Mouse (Mus musculus) limb, embryonic 10.5 days (tissue): ENCODE measurements around the gene Wfdc6a. TPM values are rescaled to one million over a fixed set of nuclear protein-coding genes. Genes with fewer than 3 reads are reported as not detected.

ENCODE experiments used
- DNase-seq: peaks from one replicate; pipeline ENCODE4 v3.0.0-alpha.2; 2017; ENCODE audit warnings: low spot score
- H3K27ac ChIP-seq: fragments of 300-500 bp; sonication (generic); 2 replicates; pipeline ENCODE4 v1.5.1; 2016; ENCODE audit warnings: mild to moderate bottlenecking
- H3K27me3 ChIP-seq: fragments of 300-500 bp; sonication (generic); 2 replicates; pipeline ENCODE4 v1.6.1; 2016; ENCODE audit warnings: low read depth, mild to moderate bottlenecking; ENCODE audit not compliant: poor library complexity, severe bottlenecking
- H3K36me3 ChIP-seq: fragments of 300-500 bp; sonication (generic); 2 replicates; pipeline ENCODE4 v1.6.1; 2016; ENCODE audit warnings: mild to moderate bottlenecking, moderate library complexity
- H3K4me1 ChIP-seq: fragments of 300-500 bp; sonication (generic); 2 replicates; pipeline ENCODE4 v1.6.1; 2016
- H3K4me3 ChIP-seq: fragments of 300-500 bp; sonication (generic); 2 replicates; pipeline ENCODE4 v1.5.1; 2016; ENCODE audit warnings: mild to moderate bottlenecking, moderate library complexity
- H3K9me3 ChIP-seq: fragments of 300-500 bp; sonication (generic); replicated peaks from 2 replicates; pipeline ENCODE4 v1.6.1; 2016; ENCODE audit warnings: mild to moderate bottlenecking
- WGBS: fragments of 180-500 bp; shearing (Covaris S2); methylation state at CpG from one replicate; pipeline ENCODE4 v1.1.7; 2016; 5-methylcytosine and 5-hydroxymethylcytosine counted together
- polyA plus RNA-seq: library from polyadenylated mRNA; unstranded; fragments of >200 nt; fragmentation: Nextera tagmentation; extraction: Ambion mirVana; gene quantifications from 2 replicates; pipeline ENCODE4 v1.2.1, GENCODE M21; 2016

The Wfdc6a gene
- polyA plus RNA-seq, 1 experiment from 2014 or later = not detected

- no peaks in the 10 kb centered on the region for H3K36me3 ChIP-seq
- H3K4me1 ChIP-seq = peaks cover 11% of the 10 kb centered on the region; the same call in 1 of the 2 replicates
- H3K27ac ChIP-seq = no peak overlapping the region
- no peak overlapping the region for H3K4me3 ChIP-seq
- WGBS = 89% methylated on average over 7 of the region's 7 CpGs
- no peaks in the 10 kb centered on the region for H3K27me3 ChIP-seq
- no peaks in the 10 kb centered on the region for H3K9me3 ChIP-seq
- no peak for DNase-seq
Observed at GRCm38 (mm10) chr2:164542598-164542997, 42.6 kb downstream of the Wfdc6a start.

GRCm38 (mm10) chr2:164542132-164542531 lies 43.1 kb downstream of the Wfdc6a start:
- no peaks in the 10 kb centered on the region for H3K27me3 ChIP-seq
- WGBS = 80% methylated on average over 5 of the region's 5 CpGs
- no peak overlapping the region for H3K27ac ChIP-seq
- no peak for DNase-seq
- H3K4me3 ChIP-seq = no peak overlapping the region
- H3K36me3 ChIP-seq = no peaks in the 10 kb centered on the region
- H3K4me1 ChIP-seq = peaks cover 11% of the 10 kb centered on the region; the same call in 1 of the 2 replicates
- no peaks in the 10 kb centered on the region for H3K9me3 ChIP-seq

GRCm38 (mm10) chr2:164540652-164541427 lies 44.4 kb downstream of the Wfdc6a start:
- no peak for DNase-seq
- no peaks in the 10 kb centered on the region for H3K36me3 ChIP-seq
- no peak overlapping the region for H3K4me3 ChIP-seq
- H3K9me3 ChIP-seq = no peaks in the 10 kb centered on the region
- 48% methylated on average over 8 of the region's 8 CpGs for WGBS
- H3K4me1 ChIP-seq = peaks cover 11% of the 10 kb centered on the region; the same call in 1 of the 2 replicates
- H3K27me3 ChIP-seq = no peaks in the 10 kb centered on the region
- H3K27ac ChIP-seq = no peak overlapping the region

- Histone ChIP-seq H3K27me3 (no peaks in the 10 kb centered on the region), H3K36me3 (no peaks in the 10 kb centered on the region), H3K9me3 (no peaks in the 10 kb centered on the region), H3K4me3 (no peak overlapping the region), H3K27ac (no peak overlapping the region), H3K4me1 (peaks cover 6% of the 10 kb centered on the region; the same call in 1 of the 2 replicates)
- 87% methylated on average over 4 of the region's 4 CpGs for WGBS
- DNase-seq = no peak
Observed at GRCm38 (mm10) chr2:164537003-164537402, 48.2 kb downstream of the Wfdc6a start.

GRCm38 (mm10) chr2:164534315-164534714 lies 50.9 kb downstream of the Wfdc6a start:
- no peaks in the 10 kb centered on the region for H3K4me1 ChIP-seq
- no peaks in the 10 kb centered on the region for H3K27me3 ChIP-seq
- 70% methylated on average over 10 of the region's 10 CpGs for WGBS
- H3K27ac ChIP-seq = no peak overlapping the region
- no peaks in the 10 kb centered on the region for H3K9me3 ChIP-seq
- no peak overlapping the region for H3K4me3 ChIP-seq
- DNase-seq = no peak
- no peaks in the 10 kb centered on the region for H3K36me3 ChIP-seq

- H3K27me3 ChIP-seq = no peaks in the 10 kb centered on the region
- WGBS = 5% methylated on average over 3 of the region's 3 CpGs
- H3K9me3 ChIP-seq = peaks cover 2% of the 10 kb centered on the region; the same call in 1 of the 2 replicates
- H3K4me3 ChIP-seq = no peak overlapping the region
- no peaks in the 10 kb centered on the region for H3K4me1 ChIP-seq
- DNase-seq = peak; percentile 84
- H3K36me3 ChIP-seq = no peaks in the 10 kb centered on the region
- no peak overlapping the region for H3K27ac ChIP-seq
Observed at GRCm38 (mm10) chr2:164531169-164531568, 54.1 kb downstream of the Wfdc6a start.

Other genes starting within 250 kb of the Wfdc6a start
- 0.46 TPM in 1 of 2 replicates, not detected in the other for gene Slpi, start 196.4 kb downstream of the Wfdc6a start, polyA plus RNA-seq
- gene Rbpjl, start 182.3 kb downstream of the Wfdc6a start, polyA plus RNA-seq = 0.03 TPM in 1 of 2 replicates, not detected in the other
- 0.15 and 3.0 TPM in 2 replicates for gene Matn4, start 180.3 kb downstream of the Wfdc6a start, polyA plus RNA-seq
- 22.1 and 24.2 TPM in 2 replicates for gene Sdc4, start 141.6 kb downstream of the Wfdc6a start, polyA plus RNA-seq
- 54.4 and 54.5 TPM in 2 replicates for gene Sys1, start 128.5 kb downstream of the Wfdc6a start, polyA plus RNA-seq
- 2.2 and 3.2 TPM in 2 replicates for gene Gm20458, start 124.5 kb downstream of the Wfdc6a start, polyA plus RNA-seq
- gene Trp53tg5, start 111.7 kb downstream of the Wfdc6a start, polyA plus RNA-seq = not detected in 2 replicates
- gene Dbndd2, start 99.3 kb downstream of the Wfdc6a start, polyA plus RNA-seq = 0.70 and 2.1 TPM in 2 replicates
- 35.7 and 37.5 TPM in 2 replicates for gene Pigt, start 87.9 kb downstream of the Wfdc6a start, polyA plus RNA-seq
- 35.5 and 40.0 TPM in 2 replicates for gene Wfdc2, start 23.0 kb downstream of the Wfdc6a start, polyA plus RNA-seq
- gene Spint3, start 12.0 kb downstream of the Wfdc6a start, polyA plus RNA-seq = not detected in 2 replicates
- gene Eppin, start 8.1 kb upstream of the Wfdc6a start, polyA plus RNA-seq = not detected in 2 replicates
- not detected in 2 replicates for gene Wfdc6b, start 28.1 kb upstream of the Wfdc6a start, polyA plus RNA-seq
- not detected in 2 replicates for gene Wfdc8, start 28.2 kb upstream of the Wfdc6a start, polyA plus RNA-seq
- not detected in 2 replicates for gene Wfdc16, start 53.3 kb upstream of the Wfdc6a start, polyA plus RNA-seq
- gene Wfdc10, start 70.6 kb upstream of the Wfdc6a start, polyA plus RNA-seq = not detected in 2 replicates
- not detected in 2 replicates for gene Wfdc9, start 71.1 kb upstream of the Wfdc6a start, polyA plus RNA-seq
- not detected in 2 replicates for gene Wfdc11, start 88.6 kb upstream of the Wfdc6a start, polyA plus RNA-seq
- gene Wfdc13, start 99.7 kb upstream of the Wfdc6a start, polyA plus RNA-seq = not detected in 2 replicates
- not detected in 2 replicates for gene Spint4, start 113.1 kb upstream of the Wfdc6a start, polyA plus RNA-seq
- not detected in 2 replicates for gene Spint5, start 129.9 kb upstream of the Wfdc6a start, polyA plus RNA-seq
- 0.95 and 0.98 TPM in 2 replicates for gene Wfdc3, start 160.5 kb upstream of the Wfdc6a start, polyA plus RNA-seq
- gene Dnttip1, start 160.5 kb upstream of the Wfdc6a start, polyA plus RNA-seq = 93.1 and 93.2 TPM in 2 replicates
- 607 and 617 TPM in 2 replicates for gene Ube2c, start 184.5 kb upstream of the Wfdc6a start, polyA plus RNA-seq
- gene Tnnc2, start 194.5 kb upstream of the Wfdc6a start, polyA plus RNA-seq = 0.79 and 1.3 TPM in 2 replicates
- 9.0 and 12.2 TPM in 2 replicates for gene Snx21, start 200.4 kb upstream of the Wfdc6a start, polyA plus RNA-seq
- gene Acot8, start 219.4 kb upstream of the Wfdc6a start, polyA plus RNA-seq = 14.7 and 18.4 TPM in 2 replicates
- 9.1 and 9.9 TPM in 2 replicates for gene Zswim3, start 219.7 kb upstream of the Wfdc6a start, polyA plus RNA-seq
- 24.3 and 24.6 TPM in 2 replicates for gene Zswim1, start 237.2 kb upstream of the Wfdc6a start, polyA plus RNA-seq
- 0.36 TPM in 1 of 2 replicates, not detected in the other for gene Spata25, start 243.1 kb upstream of the Wfdc6a start, polyA plus RNA-seq
- 93.0 and 105 TPM in 2 replicates for gene Ctsa, start 247.4 kb upstream of the Wfdc6a start, polyA plus RNA-seq
- gene Neurl2, start 248.0 kb upstream of the Wfdc6a start, polyA plus RNA-seq = 4.0 and 6.9 TPM in 2 replicates